Mouse (Mus musculus) fibroblast of lung, adult 2 months (primary cell): Measurements from ENCODE around the gene Pnldc1.
"Not testable (repeated sequence)": the region's sequence is repeated elsewhere in the genome, so short reads cannot be mapped to it uniquely, and the experiment has no call there.

Source experiments
- DNase-seq: peaks from one replicate; pipeline ENCODE4 v3.0.0-alpha.2; 2011; ENCODE audit warnings: low read depth

The Pnldc1 gene

DNA sequence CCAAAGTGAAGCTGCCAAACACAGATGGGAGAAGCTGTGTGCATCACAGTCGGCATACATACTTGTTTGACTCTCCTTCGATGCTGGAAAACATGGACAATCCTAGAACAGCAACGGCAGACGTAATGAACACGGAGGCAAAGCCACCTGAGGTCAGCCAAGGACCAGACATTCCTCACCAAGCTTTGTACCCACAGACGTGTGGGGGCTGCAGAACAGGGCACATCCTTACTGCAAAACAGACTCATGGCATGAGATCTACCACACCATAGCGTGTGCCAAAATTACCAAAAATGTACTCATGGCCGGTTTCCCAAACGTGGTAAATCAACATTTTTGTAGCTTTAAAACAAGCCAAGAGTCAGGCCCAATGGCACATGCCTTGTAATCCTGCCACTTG, 3.6 kb downstream of the Pnldc1 start:
- peak; percentile 82 for DNase-seq

DNA sequence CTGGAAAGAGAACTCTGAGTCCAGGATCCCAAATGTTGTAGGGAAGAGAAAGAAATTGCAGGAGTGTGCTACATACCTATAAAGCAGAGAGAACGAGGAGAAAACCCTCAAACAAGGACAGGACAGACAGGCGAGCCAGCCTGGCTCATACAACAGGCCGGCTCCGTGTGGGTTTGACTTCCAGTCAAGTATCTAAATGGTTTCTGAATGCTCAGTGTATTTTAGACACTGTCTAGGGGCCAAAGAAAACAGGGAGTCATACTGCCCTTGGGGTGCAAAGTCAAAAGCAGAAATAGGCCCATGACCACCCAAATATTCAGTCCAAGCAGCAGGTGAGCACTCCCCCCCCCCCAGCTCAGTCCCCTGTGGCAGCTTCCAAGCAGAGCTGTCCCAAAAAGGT, 4.2 kb downstream of the Pnldc1 start:
- peak; percentile 64 for DNase-seq

DNA sequence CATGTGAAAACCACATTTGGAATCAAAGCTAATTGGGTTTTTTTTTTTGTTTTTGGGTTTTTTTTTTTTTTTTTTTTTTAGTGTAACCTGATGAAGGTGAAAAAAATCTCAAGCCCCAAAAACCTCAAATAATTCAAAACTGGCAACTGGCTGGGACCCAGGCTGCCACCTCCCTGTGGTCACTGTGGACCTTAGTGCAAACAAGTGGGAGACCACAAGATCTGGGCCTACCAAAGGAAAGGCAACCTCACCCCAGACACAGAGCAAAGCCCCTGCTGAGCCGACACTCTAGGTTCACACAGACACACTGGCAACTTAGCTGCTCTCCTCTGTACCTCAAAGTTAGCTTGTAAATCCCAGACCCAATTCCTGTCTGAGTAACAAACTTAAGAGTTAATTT, 5.7 kb downstream of the Pnldc1 start:
- DNase-seq = peak; percentile 79

DNA sequence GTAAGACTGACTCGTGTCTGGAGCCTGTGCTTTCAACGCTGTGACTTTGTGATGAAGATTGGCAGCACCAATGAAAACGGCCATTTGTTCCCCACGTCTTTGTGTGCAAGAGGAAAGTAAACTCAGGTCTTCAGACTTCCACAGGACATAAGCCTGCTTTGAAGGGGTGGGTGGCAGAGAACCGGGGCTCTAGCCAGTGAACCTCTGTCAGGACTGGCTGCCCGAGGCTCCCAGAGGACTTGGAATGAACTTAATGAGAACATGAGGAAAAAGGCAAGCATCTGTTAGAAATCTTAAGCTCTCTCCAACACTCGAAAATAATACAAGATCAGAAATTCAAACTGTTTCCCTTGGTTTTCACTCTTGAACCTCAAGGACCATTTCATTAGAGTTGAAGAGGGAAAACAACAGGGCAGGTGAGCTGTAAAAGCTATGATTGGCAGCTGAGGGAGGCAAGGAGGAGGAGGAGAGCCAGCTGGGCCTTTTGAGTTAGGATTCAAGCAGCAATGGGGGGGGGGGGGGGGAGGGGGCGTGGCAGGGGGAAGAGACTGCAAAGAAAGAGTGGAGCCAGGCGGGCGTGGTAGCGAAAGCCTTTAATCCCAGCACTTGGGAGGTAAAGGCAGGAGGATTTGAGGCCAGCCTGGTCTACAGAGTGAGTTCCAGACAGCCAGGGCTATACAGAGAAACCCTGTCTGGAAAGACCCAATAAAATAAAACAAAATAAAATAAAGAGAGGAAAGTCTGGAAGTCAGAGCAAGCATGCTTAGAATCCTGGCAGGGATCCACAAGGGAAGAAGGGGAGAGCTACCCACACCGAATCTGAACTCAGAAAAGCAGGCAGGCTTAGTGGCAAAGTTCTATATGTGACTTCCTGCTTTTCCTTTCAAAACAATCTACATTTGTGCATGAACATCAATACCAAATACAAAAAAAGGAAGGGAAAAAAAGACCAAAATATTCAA, 6.4 kb downstream of the Pnldc1 start:
- no peak for DNase-seq

DNA sequence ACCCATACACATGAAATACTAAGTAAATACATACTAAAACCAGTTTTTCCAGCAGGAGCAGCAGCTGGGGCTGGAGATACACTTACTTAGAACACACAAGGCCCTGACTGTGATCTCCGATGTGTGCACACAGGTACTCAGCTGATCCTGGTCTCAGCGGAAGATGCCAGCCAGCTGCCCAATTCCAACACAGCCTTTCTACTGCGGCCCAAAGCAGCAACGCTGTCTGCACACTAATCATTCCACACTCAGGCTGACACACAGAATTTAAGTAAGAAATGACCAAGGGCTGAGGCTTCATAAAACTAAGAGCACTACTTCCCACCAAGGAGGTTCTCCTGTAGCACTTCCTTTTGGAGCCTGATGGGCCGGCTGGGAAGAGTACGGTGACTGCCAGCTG, 7.7 kb downstream of the Pnldc1 start:
- DNase-seq = no peak

DNA sequence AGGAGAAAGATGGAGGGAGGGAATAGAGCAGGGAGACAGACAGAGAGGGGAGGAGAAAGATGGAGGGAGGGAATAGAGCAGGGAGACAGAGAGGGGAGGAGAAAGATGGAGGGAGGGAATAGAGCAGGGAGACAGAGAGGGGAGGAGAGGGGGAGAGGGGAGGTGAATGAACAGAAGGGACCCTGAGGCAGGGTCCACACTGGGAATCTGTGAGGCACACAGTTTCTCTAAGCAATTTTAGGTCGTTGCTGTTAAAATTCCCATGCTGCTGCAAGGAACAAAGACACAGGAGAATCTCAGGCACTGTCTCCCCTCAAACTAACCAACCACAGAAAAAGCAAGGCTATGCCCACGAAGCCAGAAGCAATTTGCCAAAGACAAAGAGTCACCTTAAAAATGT, 11.4 kb downstream of the Pnldc1 start:
- not testable (repeated sequence) for DNase-seq

DNA sequence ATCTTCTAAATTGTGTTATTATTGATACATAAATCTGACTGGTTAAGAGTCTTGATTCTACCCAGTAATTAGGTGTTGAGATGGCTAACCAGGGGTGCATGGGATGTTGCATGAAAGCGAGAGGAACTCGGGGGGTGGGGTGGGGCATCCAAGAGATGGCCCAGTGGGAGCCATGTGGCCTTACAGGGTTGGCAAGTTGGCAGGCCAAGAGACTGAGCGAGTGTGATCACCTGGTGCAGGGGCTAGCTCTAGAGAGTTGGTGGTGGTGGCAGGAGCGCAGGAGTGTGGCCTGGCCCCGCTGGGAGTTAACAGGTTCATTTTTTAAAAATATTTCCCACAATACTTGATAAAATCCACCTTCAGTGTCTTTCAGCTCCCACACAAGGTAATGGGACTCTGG, 12.4 kb downstream of the Pnldc1 start:
- DNase-seq = no peak

DNA sequence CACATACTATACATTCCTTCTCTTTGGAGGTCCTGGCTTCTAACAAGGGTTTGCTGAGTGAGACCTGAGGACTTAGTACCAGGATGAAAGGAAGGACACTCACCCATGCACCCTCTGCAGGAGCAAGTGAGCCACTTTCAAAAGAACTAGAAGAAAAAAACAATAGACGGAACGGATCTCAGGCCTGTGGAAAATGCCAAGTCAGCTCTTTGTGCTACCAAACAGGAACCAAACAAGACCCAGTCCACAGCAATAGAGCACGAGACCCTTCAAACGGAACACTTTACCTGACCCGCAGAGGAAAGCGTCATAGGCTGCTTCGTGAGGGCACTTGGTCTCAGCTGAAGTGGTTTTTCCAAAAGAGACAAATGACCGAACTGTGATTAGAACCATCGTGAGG, 18.0 kb downstream of the Pnldc1 start:
- no peak for DNase-seq

DNA sequence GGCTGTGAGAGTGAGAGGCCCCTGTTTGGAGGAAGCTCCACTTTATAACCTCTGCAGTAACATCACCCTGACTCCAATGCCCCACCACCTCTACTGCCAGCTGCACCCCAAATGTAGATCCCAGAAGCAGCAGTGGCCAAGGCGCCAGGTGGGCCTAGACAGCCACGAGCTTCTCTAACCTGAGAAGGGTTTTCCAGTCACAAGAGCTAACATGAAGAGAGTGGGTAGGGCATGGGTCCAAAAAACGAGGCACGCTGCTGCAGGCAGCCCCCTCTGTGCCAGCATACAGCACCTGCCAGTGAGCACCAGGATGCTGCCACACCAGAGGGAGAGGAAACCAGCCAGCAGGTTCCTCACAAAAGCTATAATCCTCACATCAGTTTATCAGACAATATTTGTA, 19.0 kb downstream of the Pnldc1 start:
- DNase-seq = no peak

DNA sequence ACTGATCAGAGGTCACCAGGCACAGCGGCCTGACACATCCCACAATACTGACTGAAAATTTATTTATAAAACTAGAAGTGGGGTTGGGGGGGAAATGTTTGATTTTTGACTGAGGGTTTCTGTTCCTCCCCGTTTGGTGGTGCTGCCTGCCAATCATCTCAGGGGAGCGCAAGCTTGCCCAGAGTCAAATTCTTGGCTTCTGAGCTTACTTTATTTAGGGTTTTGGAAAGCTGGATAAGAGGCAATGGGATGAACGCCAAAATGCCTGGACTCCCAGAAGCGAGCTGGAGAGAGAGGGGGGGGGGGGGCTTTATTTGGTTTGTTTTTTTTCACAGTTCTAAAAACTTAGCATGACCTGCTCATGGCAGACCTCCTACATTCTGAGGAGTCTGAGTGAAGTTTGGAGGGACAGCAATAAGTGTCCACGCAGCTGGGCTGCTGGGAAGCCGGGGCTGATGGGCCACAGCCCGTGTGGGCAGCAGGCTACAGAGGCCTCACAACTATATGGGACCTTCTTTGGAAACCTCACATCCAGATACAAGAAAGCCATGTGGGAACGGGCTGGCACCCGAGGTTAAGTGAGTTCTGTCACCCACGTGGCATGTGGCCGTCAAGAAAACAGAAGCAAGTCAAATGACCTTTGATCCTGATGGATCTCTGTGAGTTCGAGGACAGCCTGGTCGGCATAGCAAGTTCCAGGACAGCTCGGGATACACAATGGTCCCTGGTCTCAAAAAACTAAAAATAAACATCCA, 22.8 kb downstream of the Pnldc1 start:
- peak; percentile 43 for DNase-seq

DNA sequence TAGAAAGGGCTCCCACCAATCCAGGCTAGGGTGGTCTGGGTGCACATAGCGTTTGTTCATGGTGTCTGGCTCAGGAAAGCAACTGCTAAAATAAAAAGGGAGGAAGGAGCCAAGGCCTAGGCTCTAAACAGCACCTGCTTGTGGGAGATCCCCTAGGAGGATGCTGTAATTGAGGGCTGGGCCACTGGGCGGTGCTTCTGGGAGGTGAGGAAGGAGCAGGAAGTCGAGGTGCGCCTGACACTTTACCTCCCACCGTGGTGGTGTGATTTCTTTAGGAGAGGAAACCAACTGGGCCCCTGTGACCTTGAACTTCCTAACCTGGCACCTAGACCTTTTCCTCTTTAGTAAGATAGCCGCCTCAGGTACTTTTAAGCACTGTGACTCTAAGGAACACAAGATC, 23.4 kb downstream of the Pnldc1 start:
- DNase-seq = no peak

DNA sequence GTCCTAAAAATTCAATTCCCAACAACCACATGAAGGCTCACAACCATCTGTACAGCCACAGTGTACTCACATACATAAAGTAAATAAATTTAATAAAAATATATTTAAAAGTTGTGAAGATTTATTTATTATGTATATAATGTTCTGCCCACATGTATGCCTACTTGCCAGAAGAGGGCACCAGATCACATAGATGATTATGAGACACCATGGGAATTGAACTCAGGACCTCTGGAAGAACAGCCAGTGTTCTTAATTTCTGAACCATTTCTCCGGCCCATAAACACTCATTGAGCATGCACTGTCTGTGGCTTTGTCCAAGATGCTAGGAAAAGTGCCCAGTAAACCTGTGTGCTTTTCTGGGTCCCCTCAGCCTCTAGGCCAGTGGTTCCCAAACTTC, 28.8 kb downstream of the Pnldc1 start:
- DNase-seq = no peak

DNA sequence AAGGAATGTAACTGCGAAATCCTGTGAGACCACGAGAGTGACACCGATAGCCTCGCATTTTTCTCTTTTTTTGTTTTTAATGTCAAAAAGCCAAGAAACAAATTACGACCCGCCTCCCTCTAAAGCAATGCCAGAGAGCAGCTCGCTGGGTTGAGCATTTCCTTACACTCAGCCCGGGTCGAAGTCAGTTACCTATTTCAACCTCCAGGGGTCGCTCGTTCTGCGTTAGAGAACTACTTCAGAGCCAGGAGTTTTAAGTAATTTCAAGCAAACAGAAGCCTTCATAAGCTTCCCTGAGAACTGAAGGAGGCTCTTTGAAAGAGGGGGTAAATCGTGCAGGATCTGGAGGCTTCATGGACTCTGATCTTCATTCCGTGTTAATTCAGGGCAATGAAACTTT, 29.9 kb downstream of the Pnldc1 start:
- DNase-seq = peak; percentile 62

DNA sequence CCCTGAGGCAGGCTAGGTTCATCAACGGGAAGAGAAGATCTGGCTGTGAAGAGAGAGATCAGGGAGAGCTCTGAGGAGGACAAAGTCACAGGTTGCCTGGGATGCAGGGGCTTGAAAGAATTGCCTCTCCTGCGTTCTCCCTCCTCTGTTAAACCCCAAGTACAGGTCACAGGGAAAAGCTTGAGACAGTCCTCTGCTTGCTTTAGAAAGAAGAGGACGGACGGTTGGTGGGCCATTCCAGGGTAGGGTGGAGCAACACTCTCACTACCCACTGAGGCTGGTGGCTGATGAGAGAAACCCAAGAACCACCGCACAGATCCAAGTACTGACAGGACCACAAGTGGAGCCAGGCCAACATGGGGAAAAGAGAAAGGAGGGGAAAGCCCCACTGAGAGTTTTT, 34.3 kb downstream of the Pnldc1 start, which contains the start of gene Mrgprh:
Gene Mrgprh (plus strand): TSS at position 301 of the 400 bp plus-strand sequence.
- DNase-seq = no peak

DNA sequence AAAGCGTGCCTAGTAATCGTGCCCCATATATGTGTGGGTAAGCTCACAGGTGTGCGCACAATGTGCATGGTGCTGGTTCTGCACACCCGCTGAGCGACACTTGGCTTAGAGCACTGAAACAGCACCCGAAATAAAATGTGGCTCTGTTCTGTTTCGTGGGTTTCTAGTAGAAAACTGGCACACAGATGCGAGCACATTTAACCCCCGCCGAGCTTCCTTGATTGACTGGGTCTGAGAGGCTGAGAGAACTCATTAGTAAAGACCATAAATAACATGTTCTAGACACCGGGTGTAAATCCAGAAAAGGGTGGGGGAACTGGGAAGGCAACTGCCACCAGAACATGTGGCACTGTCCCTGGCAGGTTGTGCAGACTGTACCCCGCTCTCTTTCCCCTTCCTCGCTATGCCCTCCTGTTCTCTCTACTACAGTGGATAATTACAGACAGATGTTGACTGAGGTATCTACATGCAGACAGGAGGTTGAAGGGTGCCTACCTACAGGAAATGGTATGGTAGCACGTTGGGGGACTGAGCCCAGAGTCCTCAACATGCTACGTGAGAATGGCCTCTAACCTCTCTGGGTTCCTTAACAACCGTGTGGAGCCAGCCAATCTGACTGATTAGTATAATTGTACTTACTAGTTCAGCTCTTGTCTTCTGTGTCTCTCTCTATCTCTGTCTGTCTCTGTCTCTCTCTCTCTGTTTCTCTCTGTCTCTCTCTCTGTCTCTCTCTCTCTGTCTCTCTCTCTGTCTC, 37.6 kb downstream of the Pnldc1 start:
- DNase-seq = no peak

DNA sequence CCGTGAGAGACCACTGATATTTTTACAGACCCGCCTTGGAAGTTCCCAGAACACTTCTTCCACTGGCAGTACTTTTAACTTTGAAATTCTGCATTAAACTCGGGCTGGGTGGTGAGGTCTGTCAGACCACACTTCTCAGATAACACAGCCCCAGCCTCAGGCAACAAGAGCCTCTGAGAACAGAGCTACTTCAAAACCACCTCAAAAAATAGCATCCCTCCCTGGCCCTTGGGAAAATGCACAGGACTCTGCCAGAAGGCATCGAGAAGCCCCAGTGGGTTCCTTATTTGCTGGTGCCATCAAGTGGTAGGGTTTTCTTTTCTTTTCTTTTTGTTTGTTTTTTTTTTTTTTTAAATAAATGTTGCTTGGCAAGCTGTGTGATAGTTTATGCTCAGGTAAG, 41.4 kb downstream of the Pnldc1 start:
- DNase-seq = no peak

DNA sequence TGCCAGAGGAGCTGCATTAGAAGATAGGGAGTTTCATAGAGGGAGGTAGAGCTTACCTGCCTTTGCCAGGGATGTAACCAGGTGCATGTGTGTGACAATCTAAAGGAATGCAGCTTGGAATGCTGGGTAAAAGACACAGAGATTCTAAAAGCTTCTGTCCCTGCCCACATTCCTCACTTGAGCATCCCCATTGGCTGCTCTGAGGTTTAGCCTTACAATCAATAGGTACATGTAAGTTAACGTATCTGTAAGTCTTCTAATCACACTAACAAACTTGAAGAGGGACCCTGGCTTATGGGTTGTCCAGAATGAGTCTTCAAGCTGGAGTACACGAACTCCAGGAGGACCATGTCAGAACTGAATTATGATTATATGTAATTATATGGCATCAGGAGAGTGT, 42.0 kb downstream of the Pnldc1 start, which contains the start of gene Mas1:
Gene Mas1 (minus strand): TSS at position 101 of the 400 bp plus-strand sequence.
- no peak for DNase-seq

DNA sequence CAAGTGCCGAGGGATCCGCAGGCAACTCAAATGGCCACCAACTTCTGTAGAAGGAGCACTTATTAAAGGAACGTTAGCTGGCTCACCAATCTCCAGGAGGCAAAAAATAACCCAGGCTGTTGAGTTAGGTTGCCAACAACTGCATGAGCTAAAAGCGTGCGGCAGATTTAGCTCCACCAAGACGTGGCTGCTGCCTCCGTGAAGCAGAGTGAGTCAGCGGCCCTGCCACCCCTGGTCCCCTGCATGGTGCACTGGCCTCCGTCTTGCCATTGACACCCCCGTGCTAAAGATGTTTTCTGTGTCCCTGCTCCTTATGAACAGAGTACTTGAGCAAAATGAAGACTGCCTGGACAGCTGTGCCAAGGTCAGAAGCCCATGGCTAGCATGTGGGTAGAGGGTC, 43.2 kb downstream of the Pnldc1 start:
- no peak for DNase-seq

DNA sequence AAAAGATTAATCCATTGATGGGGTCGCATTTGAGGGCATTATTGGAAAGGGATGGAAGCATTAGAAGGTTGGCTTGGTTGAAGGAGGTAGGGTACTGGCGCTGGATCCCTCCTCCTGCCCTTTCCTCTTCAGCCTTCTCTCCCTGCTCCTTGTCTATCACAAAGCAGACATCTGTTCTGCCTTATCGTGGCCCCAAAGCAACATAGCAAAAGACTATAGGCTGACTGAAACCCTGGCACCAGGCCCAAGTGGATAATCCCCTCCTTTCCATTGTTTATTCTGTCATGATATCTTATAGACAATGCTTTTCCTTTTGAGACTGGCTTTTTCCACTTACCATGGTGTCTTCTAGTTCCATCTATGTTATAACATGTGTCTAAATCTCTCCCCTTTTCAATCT, 44.6 kb downstream of the Pnldc1 start:
- no peak for DNase-seq

DNA sequence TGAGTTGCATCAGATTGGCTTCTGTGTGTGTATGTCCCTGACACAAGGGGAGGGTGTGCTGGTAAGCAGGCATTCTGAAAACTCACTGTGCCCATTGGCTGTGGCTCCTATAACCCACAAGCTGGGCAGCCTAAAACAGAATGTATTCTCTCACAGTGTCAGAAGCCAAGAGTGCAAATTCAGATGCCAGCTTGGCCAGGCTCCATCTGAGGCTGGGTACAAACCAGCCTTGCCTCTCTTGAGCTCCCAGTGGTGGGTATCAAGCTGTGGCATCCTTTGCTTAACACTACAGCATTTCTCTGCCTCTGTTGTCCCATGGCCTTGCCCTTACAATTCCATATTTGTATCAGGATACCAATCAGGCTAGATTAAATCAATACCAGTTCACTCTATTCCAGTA, 45.9 kb downstream of the Pnldc1 start:
- no peak for DNase-seq

DNA sequence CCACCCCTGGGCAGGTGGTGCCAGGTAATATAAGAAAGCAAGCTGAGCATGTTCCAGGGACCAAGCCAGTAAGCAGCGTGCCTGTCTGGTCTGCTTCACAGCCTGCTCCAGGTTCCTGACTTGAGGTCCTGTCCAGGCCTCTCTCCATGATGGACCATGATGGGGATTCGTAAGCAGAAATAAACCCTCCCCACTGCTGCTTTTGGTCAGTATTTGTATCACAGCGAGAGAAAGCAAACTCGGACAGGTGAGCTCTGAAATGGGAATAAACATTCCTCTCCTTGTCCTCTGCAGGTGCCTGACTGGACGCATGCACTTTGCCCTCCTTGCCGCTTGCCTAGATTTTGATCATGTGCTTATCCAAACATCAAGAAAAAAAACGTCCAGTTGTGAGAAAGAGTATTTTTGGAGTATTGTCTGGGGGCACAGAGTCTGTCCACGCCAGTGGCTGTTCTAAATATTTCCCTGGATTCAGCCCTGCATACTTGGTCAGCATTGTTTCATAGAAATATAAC, 51.0 kb downstream of the Pnldc1 start:
- DNase-seq = no peak

DNA sequence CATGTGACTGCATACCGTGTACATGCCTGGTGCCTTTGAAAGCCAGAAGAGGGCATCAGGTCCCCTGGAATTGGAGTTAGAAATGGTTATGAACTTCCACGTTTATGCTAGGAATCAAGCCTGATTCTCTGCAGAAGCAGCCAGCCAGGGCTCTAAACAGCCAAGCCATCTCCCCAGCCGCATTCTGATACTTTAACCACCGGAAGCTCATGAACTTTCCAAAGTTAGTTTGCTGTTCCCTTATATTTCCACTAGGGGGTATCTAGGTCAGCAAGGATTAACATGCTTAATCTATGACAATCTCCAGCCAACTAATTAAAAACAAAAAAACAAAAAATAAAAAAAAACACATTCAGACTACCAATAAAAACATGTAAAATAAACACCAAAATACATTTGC, 52.0 kb downstream of the Pnldc1 start:
- DNase-seq = no peak
